Mouse (Mus musculus) testis, adult 2 months (tissue): Measurements from ENCODE around the gene Tnks1bp1. TPM values are rescaled to one million over a fixed set of nuclear protein-coding genes. Genes with fewer than 3 reads are reported as not detected.
A peak's percentile ranks its signal among the peaks of the same experiment; 100 is the strongest.

Experiments used
- H3K27ac ChIP-seq: fragments of 200-500 bp; 2 replicates; pipeline ENCODE4 v1.5.1; 2012; ENCODE audit warnings: low read depth, low read length; ENCODE audit not compliant: control insufficient read depth, insufficient read depth
- H3K27me3 ChIP-seq: fragments of 200-500 bp; 2 replicates; pipeline ENCODE4 v1.6.1; 2012; ENCODE audit warnings: mild to moderate bottlenecking, low read length, moderate library complexity; ENCODE audit not compliant: control insufficient read depth, insufficient read depth
- H3K36me3 ChIP-seq: fragments of 200-500 bp; 2 replicates; pipeline ENCODE4 v1.6.1; 2012; ENCODE audit warnings: mild to moderate bottlenecking, low read length; ENCODE audit not compliant: control insufficient read depth, insufficient read depth
- H3K4me1 ChIP-seq: fragments of 200-500 bp; 2 replicates; pipeline ENCODE4 v1.6.1; 2012; ENCODE audit warnings: low read length; ENCODE audit not compliant: control insufficient read depth, insufficient read depth
- H3K4me3 ChIP-seq: fragments of 200-500 bp; 2 replicates; pipeline ENCODE4 v1.5.1; 2012; ENCODE audit warnings: low read depth, mild to moderate bottlenecking, low read length, moderate library complexity, mixed read lengths; ENCODE audit not compliant: control insufficient read depth
- CTCF ChIP-seq: fragments of 200-500 bp; IDR thresholded peaks from 2 replicates; pipeline ENCODE4 v1.5.1; 2012; ENCODE audit warnings: low read depth, mild to moderate bottlenecking, inconsistent platforms, low read length, moderate library complexity; ENCODE audit not compliant: control insufficient read depth, insufficient read depth, insufficient replicate concordance
- POLR2A ChIP-seq: fragments of 200-500 bp; IDR thresholded peaks from 2 replicates; pipeline ENCODE4 v1.6.1; 2012; ENCODE audit warnings: low read depth, mild to moderate bottlenecking, inconsistent platforms, low read length, moderate library complexity; ENCODE audit not compliant: control insufficient read depth
- polyA plus RNA-seq: library from polyadenylated mRNA; depleted of rRNA; stranded (reverse); fragments of >200 nt; gene quantifications from 2 replicates; pipeline ENCODE4 v1.2.3, GENCODE M21; 2012

The Tnks1bp1 gene
- polyA plus RNA-seq, 1 experiment: 7.4 TPM

DNA sequence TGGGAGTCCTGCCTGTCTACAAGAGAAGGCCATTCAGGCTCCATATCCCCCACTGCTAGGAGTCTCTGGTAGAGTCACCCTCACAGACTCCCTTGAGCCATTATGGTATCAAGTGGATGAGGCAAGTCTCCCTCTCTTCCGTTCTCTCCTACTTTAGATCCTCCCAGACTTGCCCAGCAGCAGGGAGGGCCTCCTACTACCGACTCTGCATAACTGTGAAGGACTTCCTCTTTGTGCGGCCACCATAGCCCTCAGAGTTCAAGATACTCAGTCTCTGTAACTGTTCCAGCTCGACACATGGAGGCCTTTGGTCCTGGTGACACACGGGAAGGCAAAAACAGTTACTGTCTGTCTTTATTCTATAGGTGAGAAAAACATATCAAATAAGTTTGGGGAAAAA is 20.5 kb upstream of the Tnks1bp1 start:
- H3K4me3 ChIP-seq: no peak overlapping the region
- H3K27ac ChIP-seq: no peak overlapping the region
- H3K36me3 ChIP-seq: no peaks in the 10 kb centered on the region
- TF ChIP-seq POLR2A (no peak), CTCF (no peak)
- H3K4me1 ChIP-seq: no peaks in the 10 kb centered on the region
- H3K27me3 ChIP-seq: no peaks in the 10 kb centered on the region

DNA sequence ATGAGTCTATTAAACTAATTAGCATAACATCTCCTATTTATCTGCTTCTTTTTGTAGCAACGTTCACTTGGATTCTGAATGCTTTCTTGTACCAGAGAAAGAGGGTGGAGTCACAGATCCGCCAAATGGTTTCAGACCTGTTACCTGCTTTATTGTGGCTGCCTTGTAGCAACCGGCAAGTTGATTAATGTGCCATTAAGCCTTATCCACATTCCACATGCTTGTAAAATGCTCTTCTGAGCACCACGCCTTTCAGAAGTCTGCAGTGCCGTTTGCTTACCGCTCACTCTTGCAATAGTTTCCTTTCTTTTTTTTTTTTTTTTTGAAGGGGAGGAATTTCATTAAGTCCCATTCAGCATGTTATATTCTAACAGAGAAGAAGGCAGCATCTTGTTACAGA is 17.9 kb upstream of the Tnks1bp1 start:
- H3K4me1 ChIP-seq: no peaks in the 10 kb centered on the region
- no peak for TF ChIP-seq POLR2A
- TF ChIP-seq CTCF: no peak
- no peak overlapping the region for H3K27ac ChIP-seq
- H3K36me3 ChIP-seq: no peaks in the 10 kb centered on the region
- no peak overlapping the region for H3K4me3 ChIP-seq
- H3K27me3 ChIP-seq: no peaks in the 10 kb centered on the region

DNA sequence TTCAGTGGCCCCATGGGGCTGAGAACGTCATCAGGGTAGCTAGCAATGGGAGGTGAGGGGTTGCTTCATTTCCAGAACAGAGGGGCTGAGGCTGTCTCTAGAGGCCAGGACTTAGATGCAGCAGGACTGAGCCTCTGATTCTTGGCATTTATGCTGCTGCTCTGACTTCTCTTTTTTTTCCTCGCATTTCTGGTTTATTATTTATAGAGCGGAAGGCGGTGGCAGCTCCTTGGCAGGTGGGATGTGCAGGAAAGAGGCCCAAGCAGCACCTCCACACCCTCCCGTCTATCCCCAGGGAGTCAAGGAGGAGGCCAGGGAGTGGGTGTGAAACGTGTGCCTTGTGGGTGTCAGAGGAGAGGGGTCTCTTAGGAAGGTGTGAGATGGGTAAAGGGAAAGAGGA is 16.8 kb upstream of the Tnks1bp1 start:
- H3K4me1 ChIP-seq: no peaks in the 10 kb centered on the region
- H3K36me3 ChIP-seq: no peaks in the 10 kb centered on the region
- no peak overlapping the region for H3K27ac ChIP-seq
- no peaks in the 10 kb centered on the region for H3K27me3 ChIP-seq
- H3K4me3 ChIP-seq: no peak overlapping the region
- TF ChIP-seq CTCF: no peak
- TF ChIP-seq POLR2A: no peak

DNA sequence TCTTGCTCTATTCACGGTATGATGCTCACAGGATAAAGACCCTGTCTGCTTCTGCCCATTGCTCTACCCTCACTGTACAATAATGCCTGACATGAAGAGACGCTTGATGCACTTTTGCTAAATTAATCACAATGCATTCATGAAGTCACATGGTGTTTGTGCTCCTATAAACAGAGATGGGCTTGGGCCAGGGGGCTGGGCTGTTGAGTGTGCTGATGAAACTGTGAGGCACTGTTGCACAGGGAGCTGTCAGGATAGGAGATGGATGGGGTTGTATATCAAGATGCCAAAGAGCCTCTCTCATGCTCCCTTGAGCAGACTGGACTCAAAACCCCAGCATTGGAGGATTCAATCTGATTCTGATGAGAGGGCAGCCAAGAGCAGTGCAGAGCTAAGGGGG is 14.7 kb upstream of the Tnks1bp1 start:
- Histone ChIP-seq H3K27me3 (no peaks in the 10 kb centered on the region), H3K4me1 (peaks cover 3% of the 10 kb centered on the region; the same call in 1 of the 2 replicates), H3K4me3 (peak overlapping the region; percentile 80), H3K27ac (no peak overlapping the region), H3K36me3 (no peaks in the 10 kb centered on the region)
- TF ChIP-seq POLR2A (no peak), CTCF (no peak)

- TF ChIP-seq POLR2A: no peak
- TF ChIP-seq CTCF: no peak
- Histone ChIP-seq H3K4me1 (peaks cover 3% of the 10 kb centered on the region), H3K27ac (no peak overlapping the region; the same call in 1 of the 2 replicates), H3K4me3 (peak overlapping the region; percentile 80), H3K36me3 (no peaks in the 10 kb centered on the region), H3K27me3 (no peaks in the 10 kb centered on the region)
These were observed 13.7 kb upstream of the Tnks1bp1 start for GRCm38 (mm10) chr2:85034169-85034568.

DNA sequence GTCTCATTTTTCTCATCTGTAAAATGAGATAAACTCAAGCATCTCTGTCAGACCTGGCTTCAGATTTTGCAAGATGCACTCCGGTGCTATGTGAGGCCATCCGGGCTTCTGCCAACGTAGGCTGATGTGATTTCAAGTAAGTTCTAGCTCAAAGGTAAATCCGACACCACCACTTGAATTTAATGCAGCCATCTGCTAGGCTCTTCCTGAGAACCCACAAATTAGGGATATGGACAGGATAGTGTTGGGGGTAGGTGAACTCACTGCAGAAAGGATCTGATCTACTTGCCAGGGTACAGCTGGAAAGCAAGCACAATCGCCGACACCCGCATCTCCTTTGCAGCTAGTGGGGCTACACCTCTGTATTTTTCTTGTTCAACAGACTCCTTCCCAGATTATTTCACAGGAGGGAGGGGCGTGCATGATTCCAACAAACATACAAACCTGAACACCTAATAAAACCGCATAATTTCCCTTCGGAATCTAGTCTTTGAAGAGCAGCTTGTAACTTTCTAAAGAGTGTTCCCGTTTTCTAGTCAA is 11.2 kb upstream of the Tnks1bp1 start:
- peak overlapping the region; percentile 47 for H3K27ac ChIP-seq

GRCm38 (mm10) chr2:85037047-85038026 is 10.5 kb upstream of the Tnks1bp1 start, which contains the start of the genes Ssrp1 and P2rx3:
Ssrp1 (plus strand) TSS chr2:85037234.
P2rx3 (minus strand) TSS chr2:85037462.
- TF ChIP-seq CTCF: no peak
- peak; percentile 62; the same call in 1 of the 2 replicates for TF ChIP-seq POLR2A
- peak within 1 kb of the TSS; percentile 88 for H3K27ac ChIP-seq
- peak within 1 kb of the TSS; percentile 98 for H3K4me3 ChIP-seq
- H3K27me3 ChIP-seq: no peaks in the 10 kb centered on the region
- H3K36me3 ChIP-seq: peaks cover 1% of the 10 kb centered on the region
- peaks cover 3% of the 10 kb centered on the region for H3K4me1 ChIP-seq

More for the DNA sequence above, 11.2 kb upstream of the Tnks1bp1 start:
- H3K4me3 ChIP-seq: peak overlapping the region; percentile 98
- H3K4me1 ChIP-seq: peaks cover 3% of the 10 kb centered on the region
- TF ChIP-seq CTCF (no peak), POLR2A (no peak)
- H3K27me3 ChIP-seq: no peaks in the 10 kb centered on the region
- no peaks in the 10 kb centered on the region; the same call in 1 of the 2 replicates for H3K36me3 ChIP-seq
